Mouse (Mus musculus): Measurements from ENCODE around the gene Gm21739.
"Not testable (repeated sequence)": the region's sequence is repeated elsewhere in the genome, so short reads cannot be mapped to it uniquely, and the experiment has no call there.

Gm21739 gene

DNA sequence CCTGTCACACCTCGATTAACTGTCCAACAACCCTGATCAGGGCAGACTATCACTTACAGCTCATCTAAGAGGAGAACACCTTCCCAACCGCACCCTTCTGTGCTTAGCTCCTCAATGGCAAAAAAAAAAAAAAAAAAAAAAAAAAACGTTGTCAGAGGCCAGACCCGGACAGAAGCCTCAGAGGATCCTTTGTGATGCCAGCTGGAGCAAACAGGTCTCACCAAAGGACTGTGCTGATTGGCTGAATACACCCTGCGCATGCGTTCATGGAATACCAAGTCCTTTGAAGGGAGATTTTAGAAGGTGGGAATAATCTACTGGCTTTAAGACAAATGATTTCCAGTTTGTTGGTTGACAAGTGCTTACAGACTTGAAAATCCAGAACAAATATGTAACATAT, at the start of gene Gm21739:
Gm21739 (minus strand) TSS at position 101 of the 400 bp plus-strand sequence.
- DNase-seq (ENCODE audit: low spot score) = not testable (repeated sequence)
